In the genomic region with DNA sequence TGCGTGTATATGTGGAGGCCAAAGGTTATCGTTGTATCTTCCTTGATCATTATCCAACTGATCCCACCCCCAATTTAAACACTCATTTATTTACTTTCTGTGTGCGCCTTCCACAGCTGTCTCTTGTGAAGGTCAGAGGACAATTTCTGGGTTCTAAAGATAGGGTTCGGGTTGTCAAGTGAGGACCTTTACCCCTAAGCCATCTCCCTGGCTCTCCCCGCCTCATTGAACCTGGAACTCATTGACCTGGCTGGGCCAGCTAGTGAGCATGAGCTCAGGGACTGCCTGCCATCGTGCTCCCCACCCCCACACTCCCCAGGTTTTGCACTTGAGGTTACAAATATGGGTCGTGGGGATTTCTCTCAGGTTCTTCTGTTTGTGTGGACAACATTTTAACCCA, we compare ENCODE assay signal across 21 mouse cellular contexts. TPM values are rescaled to one million over a fixed set of nuclear protein-coding genes. Genes with fewer than 3 reads are reported as not detected.
DNase-seq lines count a peak whose midpoint lies in the region; ATAC-seq and TF ChIP-seq lines count a peak whose summit lies in the region.
"Had no signal": no experiment of that assay in that cellular context is flagged by ENCODE, and none has a peak within 500 bp of the region (broad histone marks: within the 10 kb centered on the region; RNA-seq: fewer than 3 reads in every experiment).

No protein-coding gene starts in this region.

- 72% methylated on average over 7 of the region's 7 CpGs for WGBS in heart, adult 2 months
- WGBS in liver, embryonic 12.5 days (ENCODE audit: insufficient replicate concordance): 65% methylated on average over 7 of the region's 7 CpGs
- 65% methylated on average over 7 of the region's 7 CpGs for WGBS in liver, embryonic 13.5 days (ENCODE audit: insufficient replicate concordance)
- whole genome bisulfite sequencing in forebrain, embryonic 15.5 days: 87% methylated on average over 7 of the region's 7 CpGs

- H3K9me3 ChIP-seq in liver, embryonic 12.5 days (replicated peaks): no peaks in the 10 kb centered on the region
- no peaks in the 10 kb centered on the region for H3K9me3 ChIP-seq in liver, embryonic 13.5 days (replicated peaks)
- H3K9me3 ChIP-seq in forebrain, embryonic 15.5 days: no peaks in the 10 kb centered on the region
- H3K9me3 ChIP-seq: hindbrain, embryonic 10.5 days had no signal

- H3K27ac ChIP-seq in heart, adult 2 months: no peak overlapping the region
- no peak overlapping the region for H3K27ac ChIP-seq in liver, embryonic 12.5 days
- no peak overlapping the region for H3K27ac ChIP-seq in liver, embryonic 13.5 days
- H3K27ac ChIP-seq in forebrain, embryonic 15.5 days (replicated peaks): no peak overlapping the region
- H3K27ac ChIP-seq: hindbrain, embryonic 10.5 days; hindbrain, postnatal 0 days had no signal

- H3K4me2 ChIP-seq in liver, embryonic 12.5 days: no peak overlapping the region
- no peak overlapping the region for H3K4me2 ChIP-seq in liver, embryonic 13.5 days
- no peak overlapping the region for H3K4me2 ChIP-seq in forebrain, embryonic 15.5 days (replicated peaks)

- H3K79me2 ChIP-seq in heart, adult 2 months (replicated peaks; ENCODE audit: control insufficient read depth, insufficient read depth, low read length): peaks cover 15% of the 10 kb centered on the region

- intact Hi-C loops in heart, adult 2 months (cut with DNase I): no loop called here

- no peaks in the 10 kb centered on the region for H3K27me3 ChIP-seq in heart, adult 2 months (ENCODE audit: control insufficient read depth, insufficient read depth, low read length)
- H3K27me3 ChIP-seq in liver, embryonic 12.5 days (replicated peaks): no peaks in the 10 kb centered on the region
- H3K27me3 ChIP-seq in liver, embryonic 13.5 days: no peaks in the 10 kb centered on the region
- no peaks in the 10 kb centered on the region for H3K27me3 ChIP-seq in forebrain, embryonic 15.5 days
- H3K27me3 ChIP-seq: Patski had no signal

- H3K4me3 ChIP-seq in heart, adult 2 months: no peak overlapping the region
- no peak overlapping the region for H3K4me3 ChIP-seq in liver, embryonic 12.5 days
- no peak overlapping the region for H3K4me3 ChIP-seq in liver, embryonic 13.5 days (replicated peaks)
- no peak overlapping the region for H3K4me3 ChIP-seq in forebrain, embryonic 15.5 days
- H3K4me3 ChIP-seq: hindbrain, embryonic 10.5 days; myocyte had no signal

- TF ChIP-seq POLR2A in heart, adult 2 months (IDR thresholded peaks at IDR 0.05; ENCODE audit: insufficient read depth, low read depth, low read length): no peak

- DNase-seq in heart, adult 11 months: peak; percentile 73
- DNase-seq in heart, adult 2 months: no peak
- peak; percentile 49 for DNase-seq in liver
- no peak for DNase-seq in liver, embryonic 13.5 days
- no peak for DNase-seq in testis, postnatal 14 days (ENCODE audit: low spot score)
- DNase-seq: adrenal gland, adult 8-10 months; cerebellum, adult 8-10 months; gastrocnemius, postnatal 14 days; left cerebral cortex, postnatal 4 days; lung, adult 18-20 months; lung, postnatal 14 days; midbrain, embryonic 14.5 days; right cerebral cortex, postnatal 14 days; thymus, postnatal 14 days had no signal

- peaks cover 67% of the 10 kb centered on the region for H3K36me3 ChIP-seq in heart, adult 2 months (ENCODE audit: control insufficient read depth, insufficient read depth, low read length)
- H3K36me3 ChIP-seq in liver, embryonic 12.5 days: peaks cover 22% of the 10 kb centered on the region
- H3K36me3 ChIP-seq in liver, embryonic 13.5 days: peaks cover 4% of the 10 kb centered on the region; the same call in 1 of the 2 replicates
- H3K36me3 ChIP-seq in forebrain, embryonic 15.5 days: peaks cover 7% of the 10 kb centered on the region

- H3K9ac ChIP-seq in heart, adult 2 months (ENCODE audit: low read depth, low read length): no peak overlapping the region
- no peak overlapping the region for H3K9ac ChIP-seq in liver, embryonic 12.5 days
- no peak overlapping the region for H3K9ac ChIP-seq in liver, embryonic 13.5 days
- no peak overlapping the region for H3K9ac ChIP-seq in forebrain, embryonic 15.5 days (replicated peaks)

- TF ChIP-seq EP300 in heart, adult 2 months (IDR thresholded peaks at IDR 0.05; ENCODE audit: insufficient read depth, low read depth, low read length): no peak

- no peak for ATAC-seq in liver, embryonic 12.5 days
- peak; percentile 64 for ATAC-seq in liver, embryonic 13.5 days (ENCODE audit: low read depth)
- no peak for ATAC-seq in forebrain, embryonic 15.5 days (replicated peaks)
- ATAC-seq: CD4-positive, CD25-positive, alpha-beta regulatory T cell, adult 4 months; hindbrain, postnatal 0 days; Patski had no signal

- peaks cover 42% of the 10 kb centered on the region for H3K4me1 ChIP-seq in heart, adult 2 months (ENCODE audit: control insufficient read depth, insufficient read depth, low read length)
- H3K4me1 ChIP-seq in liver, embryonic 12.5 days: peaks cover 52% of the 10 kb centered on the region
- H3K4me1 ChIP-seq in liver, embryonic 13.5 days (replicated peaks): peaks cover 67% of the 10 kb centered on the region
- 0 out of 2 replicates have a peak, but pooled peaks cover 9% of the 10 kb centered on the region for H3K4me1 ChIP-seq in forebrain, embryonic 15.5 days

- no peak for TF ChIP-seq CTCF in heart, adult 2 months (IDR thresholded peaks at IDR 0.05)

RNA-seq across cellular contexts. Expression of gene Snrk, which starts 15.1 kb away (rescaled TPM):
- 100 to 1,000 TPM; 142 to 163 TPM for total RNA-seq in heart, adult 2 months (2021)
- 68.0 and 89.8 TPM in 2 replicates for polyA plus RNA-seq in heart, adult 2 months (2012; rRNA removed)
- 23.6 and 25.8 TPM in 2 replicates for polyA plus RNA-seq in liver, embryonic 12.5 days (2016; fragmentation: Nextera tagmentation; extraction: Ambion mirVana)
- polyA plus RNA-seq in liver, embryonic 13.5 days (2015; fragmentation: Nextera tagmentation; extraction: Ambion mirVana): 14.6 and 21.8 TPM in 2 replicates
- 73.0 and 84.7 TPM in 2 replicates for polyA plus RNA-seq in forebrain, embryonic 15.5 days (2015; fragmentation: Nextera tagmentation; extraction: Ambion mirVana)

Comparison
In these comparisons a context has a peak if more than half of its experiments do, and no peak if none do; other contexts are left out.
1. DNase-seq: peak in heart, adult 11 months (single experiment) and liver (single experiment); none in heart, adult 2 months (0 of 2), liver, embryonic 13.5 days (single experiment) and testis, postnatal 14 days (single experiment).